24 mouse cellular contexts compared by ENCODE assay signal in genomic region chr11:43933000-43933399, GRCm38 (mm10). TPM values are rescaled to one million over a fixed set of nuclear protein-coding genes. Genes with fewer than 3 reads are reported as not detected.
DNase-seq lines count a peak whose midpoint lies in the region; ATAC-seq lines count a peak whose summit lies in the region.
"Had no signal": no experiment of that assay in that cellular context is flagged by ENCODE, and none has a peak within 500 bp of the region (broad histone marks: within the 10 kb centered on the region; RNA-seq: fewer than 3 reads in every experiment).

No protein-coding gene starts in this region.

- H3K27me3 ChIP-seq in forebrain, embryonic 14.5 days (replicated peaks; ENCODE audit: control insufficient read depth, insufficient read depth, low read length), result no peaks in the 10 kb centered on the region
- no peaks in the 10 kb centered on the region for H3K27me3 ChIP-seq in forebrain, embryonic 11.5 days (ENCODE audit: control insufficient read depth, insufficient read depth, low read length)
- H3K27me3 ChIP-seq in midbrain, embryonic 11.5 days (ENCODE audit: control insufficient read depth, insufficient read depth, low read length), result no peaks in the 10 kb centered on the region
- H3K27me3 ChIP-seq in midbrain, embryonic 16.5 days (ENCODE audit: control insufficient read depth, insufficient read depth, low read depth, low read length), result no peaks in the 10 kb centered on the region
- H3K27me3 ChIP-seq in forebrain, embryonic 16.5 days (replicated peaks; ENCODE audit: control insufficient read depth, insufficient read depth, low read length), result no peaks in the 10 kb centered on the region
- H3K27me3 ChIP-seq: embryonic facial prominence, embryonic 13.5 days; heart, embryonic 12.5 days; heart, embryonic 15.5 days; hindbrain, embryonic 13.5 days had no signal

- no peak overlapping the region for H3K4me3 ChIP-seq in forebrain, embryonic 14.5 days (ENCODE audit: low read depth, low read length)
- no peak overlapping the region for H3K4me3 ChIP-seq in forebrain, embryonic 11.5 days (ENCODE audit: low read depth, low read length)
- H3K4me3 ChIP-seq in midbrain, embryonic 11.5 days (ENCODE audit: low read depth, low read length), result no peak overlapping the region
- no peak overlapping the region for H3K4me3 ChIP-seq in midbrain, embryonic 16.5 days (ENCODE audit: low read depth, low read length)
- no peak overlapping the region for H3K4me3 ChIP-seq in forebrain, embryonic 16.5 days (replicated peaks; ENCODE audit: low read length)
- H3K4me3 ChIP-seq: embryonic facial prominence, embryonic 10.5 days; embryonic facial prominence, embryonic 13.5 days; erythroblast, embryonic 14.5 days; gastrocnemius, adult 2 months; heart, embryonic 12.5 days; heart, embryonic 15.5 days; hindbrain, embryonic 10.5 days; hindbrain, embryonic 13.5 days had no signal

- no peaks in the 10 kb centered on the region for H3K9me3 ChIP-seq in forebrain, embryonic 14.5 days (replicated peaks; ENCODE audit: control insufficient read depth, low read length)
- no peaks in the 10 kb centered on the region for H3K9me3 ChIP-seq in forebrain, embryonic 11.5 days (ENCODE audit: control insufficient read depth, low read length)
- no peaks in the 10 kb centered on the region for H3K9me3 ChIP-seq in midbrain, embryonic 11.5 days (ENCODE audit: control insufficient read depth, low read length)
- no peaks in the 10 kb centered on the region for H3K9me3 ChIP-seq in midbrain, embryonic 16.5 days (replicated peaks; ENCODE audit: control insufficient read depth, low read length, poor library complexity, severe bottlenecking)
- no peaks in the 10 kb centered on the region for H3K9me3 ChIP-seq in forebrain, embryonic 16.5 days (ENCODE audit: control insufficient read depth, low read length)
- H3K9me3 ChIP-seq: embryonic facial prominence, embryonic 10.5 days; embryonic facial prominence, embryonic 13.5 days; heart, embryonic 12.5 days; heart, embryonic 15.5 days; hindbrain, embryonic 10.5 days; hindbrain, embryonic 13.5 days had no signal

- H3K36me3 ChIP-seq in forebrain, embryonic 14.5 days (ENCODE audit: control insufficient read depth, insufficient read depth, low read length), result no peaks in the 10 kb centered on the region
- no peaks in the 10 kb centered on the region for H3K36me3 ChIP-seq in forebrain, embryonic 11.5 days (ENCODE audit: control insufficient read depth, insufficient read depth, low read length)
- no peaks in the 10 kb centered on the region for H3K36me3 ChIP-seq in midbrain, embryonic 11.5 days (ENCODE audit: control insufficient read depth, insufficient read depth, low read length)
- H3K36me3 ChIP-seq in midbrain, embryonic 16.5 days (ENCODE audit: control insufficient read depth, insufficient read depth, low read length), result no peaks in the 10 kb centered on the region
- H3K36me3 ChIP-seq in forebrain, embryonic 16.5 days (ENCODE audit: control insufficient read depth, insufficient read depth), result no peaks in the 10 kb centered on the region
- H3K36me3 ChIP-seq: embryonic facial prominence, embryonic 10.5 days; embryonic facial prominence, embryonic 13.5 days; heart, embryonic 12.5 days; heart, embryonic 15.5 days; hindbrain, embryonic 10.5 days; hindbrain, embryonic 13.5 days had no signal

- H3K27ac ChIP-seq in forebrain, embryonic 14.5 days (ENCODE audit: low read depth, low read length), result no peak overlapping the region
- H3K27ac ChIP-seq in forebrain, embryonic 11.5 days (ENCODE audit: low read depth, low read length), result no peak overlapping the region
- H3K27ac ChIP-seq in midbrain, embryonic 11.5 days (ENCODE audit: low read depth, low read length), result no peak overlapping the region
- H3K27ac ChIP-seq in midbrain, embryonic 16.5 days (ENCODE audit: low read length), result no peak overlapping the region
- no peak overlapping the region for H3K27ac ChIP-seq in forebrain, embryonic 16.5 days (ENCODE audit: low read length)
- H3K27ac ChIP-seq: embryonic facial prominence, embryonic 10.5 days; embryonic facial prominence, embryonic 13.5 days; gastrocnemius, adult 2 months; heart, embryonic 15.5 days; hindbrain, embryonic 10.5 days; hindbrain, embryonic 13.5 days had no signal

- no peak overlapping the region for H3K4me2 ChIP-seq in forebrain, embryonic 14.5 days (ENCODE audit: low read length)
- no peak overlapping the region for H3K4me2 ChIP-seq in forebrain, embryonic 11.5 days (ENCODE audit: low read depth, low read length, severe bottlenecking)
- H3K4me2 ChIP-seq in midbrain, embryonic 11.5 days, result no peak overlapping the region
- H3K4me2 ChIP-seq in midbrain, embryonic 16.5 days (ENCODE audit: low read length), result no peak overlapping the region
- no peak overlapping the region for H3K4me2 ChIP-seq in forebrain, embryonic 16.5 days (ENCODE audit: low read length)
- H3K4me2 ChIP-seq: embryonic facial prominence, embryonic 13.5 days; heart, embryonic 12.5 days; heart, embryonic 15.5 days; hindbrain, embryonic 13.5 days had no signal

- DNase-seq in forebrain, embryonic 14.5 days (ENCODE audit: low spot score), result peak; percentile 19
- no peak for DNase-seq in forebrain, embryonic 11.5 days (ENCODE audit: low spot score)
- peak; percentile 54 for DNase-seq in midbrain, embryonic 11.5 days (ENCODE audit: low spot score, missing footprints)
- DNase-seq in embryo, embryonic 10.5 days (ENCODE audit: low spot score), result no peak
- DNase-seq in c-Kit-positive CD71-positive TER-119-positive erythroid progenitor cells, embryonic 14.5 days (ENCODE audit: low spot score), result no peak
- DNase-seq: embryo, embryonic 11 days; gastrocnemius, adult 2 months; gastrocnemius, postnatal 14 days; heart, postnatal 36 days; kidney, adult 18-20 months; kidney, adult 9 months had no signal

- 73% methylated on average over 4 of the region's 4 CpGs for WGBS in forebrain, embryonic 14.5 days
- 86% methylated on average over 4 of the region's 4 CpGs for WGBS in forebrain, embryonic 11.5 days
- 93% methylated on average over 4 of the region's 4 CpGs for WGBS in midbrain, embryonic 11.5 days
- WGBS in midbrain, embryonic 16.5 days, result 91% methylated on average over 4 of the region's 4 CpGs
- 70% methylated on average over 4 of the region's 4 CpGs for WGBS in forebrain, embryonic 16.5 days

- no peak overlapping the region for H3K9ac ChIP-seq in forebrain, embryonic 14.5 days (ENCODE audit: low read length)
- no peak overlapping the region for H3K9ac ChIP-seq in forebrain, embryonic 11.5 days (ENCODE audit: low read length)
- no peak overlapping the region for H3K9ac ChIP-seq in midbrain, embryonic 11.5 days (ENCODE audit: low read length)
- no peak overlapping the region for H3K9ac ChIP-seq in midbrain, embryonic 16.5 days (ENCODE audit: low read depth, low read length)
- no peak overlapping the region for H3K9ac ChIP-seq in forebrain, embryonic 16.5 days (replicated peaks; ENCODE audit: low read depth, low read length)
- H3K9ac ChIP-seq: embryonic facial prominence, embryonic 13.5 days; heart, embryonic 12.5 days; heart, embryonic 15.5 days; hindbrain, embryonic 13.5 days had no signal

- H3K4me1 ChIP-seq in forebrain, embryonic 14.5 days (ENCODE audit: control insufficient read depth, insufficient read depth, low read length), result no peaks in the 10 kb centered on the region
- no peaks in the 10 kb centered on the region for H3K4me1 ChIP-seq in forebrain, embryonic 11.5 days (replicated peaks; ENCODE audit: control insufficient read depth, insufficient read depth, low read length)
- H3K4me1 ChIP-seq in midbrain, embryonic 11.5 days (ENCODE audit: control insufficient read depth, insufficient read depth, low read length), result no peaks in the 10 kb centered on the region
- H3K4me1 ChIP-seq in midbrain, embryonic 16.5 days (ENCODE audit: control insufficient read depth, insufficient read depth, low read length), result no peaks in the 10 kb centered on the region
- no peaks in the 10 kb centered on the region for H3K4me1 ChIP-seq in forebrain, embryonic 16.5 days (replicated peaks; ENCODE audit: control insufficient read depth, insufficient read depth, low read length)
- H3K4me1 ChIP-seq: embryonic facial prominence, embryonic 10.5 days; embryonic facial prominence, embryonic 13.5 days; hindbrain, embryonic 10.5 days; hindbrain, embryonic 13.5 days had no signal

- peak; percentile 42; the same call in 1 of the 2 replicates for ATAC-seq in forebrain, embryonic 14.5 days
- ATAC-seq in forebrain, embryonic 11.5 days (replicated peaks; ENCODE audit: low FRiP score), result no peak
- no peak for ATAC-seq in midbrain, embryonic 11.5 days (ENCODE audit: low FRiP score)
- ATAC-seq in midbrain, embryonic 16.5 days, result no peak
- peak; percentile 57; the same call in 1 of the 2 replicates for ATAC-seq in forebrain, embryonic 16.5 days
- ATAC-seq: activated CD4-positive, CD25-positive, alpha-beta regulatory T cell, adult 4 months; CD4-positive, CD25-positive, alpha-beta regulatory T cell, adult 4 months; hindbrain, embryonic 16.5 days; intestine, embryonic 16.5 days had no signal

RNA-seq across cellular contexts. Expression of gene Adra1b, which starts 32.0 kb away (rescaled TPM):
- 0.74 and 0.91 TPM in 2 replicates for polyA plus RNA-seq in forebrain, embryonic 14.5 days (2014; fragmentation: Nextera tagmentation; extraction: Ambion mirVana)
- 0.15 and 0.40 TPM in 2 replicates for polyA plus RNA-seq in forebrain, embryonic 11.5 days (2014; fragmentation: Nextera tagmentation; extraction: Ambion mirVana)
- 0.31 and 0.48 TPM in 2 replicates for polyA plus RNA-seq in midbrain, embryonic 11.5 days (2014; fragmentation: Nextera tagmentation; extraction: Ambion mirVana)
- 7.9 and 12.1 TPM in 2 replicates for polyA plus RNA-seq in midbrain, embryonic 16.5 days (2015; fragmentation: Nextera tagmentation; extraction: Ambion mirVana)
- polyA plus RNA-seq in forebrain, embryonic 16.5 days (2015; fragmentation: Nextera tagmentation; extraction: Ambion mirVana), result 1.6 and 2.8 TPM in 2 replicates
- polyA plus RNA-seq: activated CD4-positive, CD25-positive, alpha-beta regulatory T cell, adult 4 months; CD4-positive, CD25-positive, alpha-beta regulatory T cell, adult 4 months; erythroblast, embryonic 14.5 days had no signal

Comparison
In these comparisons a context has a peak if more than half of its experiments do, and no peak if none do; other contexts are left out.
1. ATAC-seq: peak in forebrain, embryonic 14.5 days (single experiment) and forebrain, embryonic 16.5 days (single experiment); none in forebrain, embryonic 11.5 days (single experiment), midbrain, embryonic 11.5 days (single experiment) and midbrain, embryonic 16.5 days (single experiment).
2. DNase-seq: peak in forebrain, embryonic 14.5 days (single experiment) and midbrain, embryonic 11.5 days (single experiment); none in forebrain, embryonic 11.5 days (single experiment), embryo, embryonic 10.5 days (single experiment) and c-Kit-positive CD71-positive TER-119-positive erythroid progenitor cells, embryonic 14.5 days (single experiment).